Mouse (Mus musculus) lung, adult 2 months (tissue): ENCODE results near the gene Cecr2. TPM values are rescaled to one million over a fixed set of nuclear protein-coding genes. Genes with fewer than 3 reads are reported as not detected.
"Not testable (repeated sequence)": the region's sequence is repeated elsewhere in the genome, so short reads cannot be mapped to it uniquely, and the experiment has no call there.

Source experiments
- DNase-seq: peaks from one replicate; pipeline ENCODE4 v3.0.0; 2022
- H3K4me1 ChIP-seq: fragments of 200-500 bp; 2 replicates; pipeline ENCODE4 v1.6.1; 2011; ENCODE audit warnings: low read length; ENCODE audit not compliant: control insufficient read depth, insufficient read depth
- H3K4me3 ChIP-seq: fragments of 200-500 bp; replicated peaks from 2 replicates; pipeline ENCODE3; 2011; ENCODE audit warnings: low read depth, mild to moderate bottlenecking, control low read depth, low read length; ENCODE audit errors: extremely low read depth
- CTCF ChIP-seq: fragments of 200-500 bp; IDR thresholded peaks from 2 replicates; pipeline ENCODE4 v1.5.1; 2011; ENCODE audit warnings: mild to moderate bottlenecking, low read length, control low read depth; ENCODE audit not compliant: insufficient read depth
- POLR2A ChIP-seq: fragments of 200-500 bp; IDR thresholded peaks from 2 replicates; pipeline ENCODE4 v1.6.1; 2011; ENCODE audit warnings: low read depth, mild to moderate bottlenecking, control low read depth, low read length, borderline replicate concordance; ENCODE audit errors: extremely low read depth
- WGBS: fragments of 180-500 bp; shearing (Covaris S2); methylation state at CpG from one replicate; pipeline ENCODE4 v1.1.7; 2018; 5-methylcytosine and 5-hydroxymethylcytosine counted together
- polyA plus RNA-seq: library from polyadenylated mRNA; depleted of rRNA; stranded (reverse); fragments of >200 nt; gene quantifications from 2 replicates; pipeline ENCODE4 v1.2.3, GENCODE M21; 2012; rRNA removed

The Cecr2 gene
- polyA plus RNA-seq, 1 experiment = 6.4 TPM

DNA sequence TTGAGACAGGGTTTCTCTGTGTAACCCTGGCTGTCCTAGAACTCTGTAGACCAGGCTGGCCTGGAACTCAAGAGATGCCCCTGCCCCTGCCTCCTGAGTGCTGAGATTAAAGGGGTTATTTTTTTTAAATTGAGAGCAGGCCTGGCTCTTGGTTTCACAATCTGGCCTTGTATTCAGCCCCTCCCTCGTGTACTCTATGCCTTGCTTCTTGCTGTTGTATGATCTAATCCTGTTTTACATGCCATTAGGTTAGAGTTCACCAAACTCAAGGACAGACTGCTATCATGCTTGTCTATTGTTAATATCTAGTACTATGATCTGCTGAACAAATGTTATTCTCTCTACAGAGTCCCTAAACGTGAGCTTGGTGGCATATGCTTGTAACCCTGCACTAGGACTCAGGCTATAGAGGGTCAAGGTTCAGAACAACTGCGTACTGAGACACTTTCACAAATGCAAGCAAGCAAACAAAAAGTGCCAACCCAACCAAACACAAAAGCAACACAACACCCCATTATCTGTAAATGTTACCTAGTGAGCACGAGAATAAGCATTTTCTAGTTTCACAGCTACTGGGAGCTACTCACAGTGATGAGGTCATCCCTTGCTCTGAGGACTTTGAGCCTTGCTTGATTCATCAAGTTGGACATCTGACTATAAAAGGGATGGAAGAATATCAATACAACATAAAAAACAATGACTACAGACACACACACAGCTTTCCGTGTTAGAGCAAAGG is 141.0 kb downstream of the Cecr2 start:
- WGBS = 78% methylated on average over 5 of the region's 5 CpGs
- no peak for DNase-seq
- no peaks in the 10 kb centered on the region for H3K4me1 ChIP-seq
- H3K4me3 ChIP-seq = no peak overlapping the region
- TF ChIP-seq CTCF (no peak), POLR2A (no peak)

DNA sequence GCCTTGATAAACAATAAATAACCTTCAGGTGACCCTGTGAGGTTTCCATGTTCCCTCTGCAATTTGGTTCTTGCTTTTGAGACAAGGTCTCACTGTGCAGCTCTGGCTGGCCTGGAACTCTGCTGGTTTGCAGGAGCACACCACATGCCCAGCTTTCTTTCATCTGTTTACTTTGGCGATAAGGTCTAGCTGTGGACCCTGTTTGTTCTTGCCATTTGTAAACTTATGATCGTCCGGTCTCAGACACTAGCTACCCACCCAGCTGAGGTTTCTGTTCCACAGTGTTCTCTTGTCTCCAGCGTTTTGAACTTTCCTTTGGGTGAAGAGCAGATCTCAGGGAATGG is 141.5 kb downstream of the Cecr2 start:
- no peaks in the 10 kb centered on the region for H3K4me1 ChIP-seq
- DNase-seq = no peak
- no peak overlapping the region for H3K4me3 ChIP-seq
- TF ChIP-seq POLR2A (no peak), CTCF (no peak)
- WGBS = 80% methylated on average over 4 of the region's 4 CpGs

DNA sequence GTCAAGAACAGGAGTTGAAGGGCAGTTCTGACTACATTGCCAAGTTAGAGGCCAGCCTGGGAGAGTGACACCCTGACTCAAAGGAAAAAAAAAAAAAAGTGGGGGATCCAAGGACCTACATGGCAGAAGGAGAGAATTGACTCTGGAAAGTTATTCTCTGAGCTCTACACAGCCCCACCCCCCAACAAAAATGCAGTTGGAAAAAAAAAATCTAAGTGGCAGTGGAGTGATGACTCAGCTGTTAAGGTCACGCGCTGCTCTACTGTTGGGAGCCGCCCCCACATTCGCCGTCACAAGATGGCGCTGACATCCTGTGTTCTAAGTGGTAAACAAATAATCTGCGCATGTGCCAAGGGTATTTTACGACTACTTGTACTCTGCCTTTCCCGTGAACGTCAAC is 145.8 kb downstream of the Cecr2 start:
- H3K4me3 ChIP-seq, H3K4me1 ChIP-seq, DNase-seq: not testable (repeated sequence)
- 97% methylated on average over 10 of the region's 10 CpGs for WGBS

DNA sequence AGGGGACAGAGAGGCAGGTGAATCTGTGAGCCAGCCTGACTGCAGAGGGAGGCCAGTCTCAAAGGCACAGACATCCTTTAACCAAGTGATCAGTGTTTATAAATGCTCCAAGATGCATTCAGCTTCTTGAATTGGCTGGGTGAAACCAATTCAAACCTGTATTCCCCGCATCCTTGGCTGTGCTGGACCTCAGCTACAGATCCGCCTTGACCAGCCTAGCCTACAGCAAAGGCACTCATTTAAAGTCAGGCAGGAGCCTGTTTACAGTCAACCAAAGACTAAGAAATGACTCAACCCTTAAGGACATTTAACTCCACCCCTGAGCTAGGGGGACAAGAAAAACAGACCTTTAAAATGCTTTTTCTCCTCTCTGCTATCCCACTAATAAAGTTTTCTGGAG is 153.1 kb downstream of the Cecr2 start:
- peaks cover 5% of the 10 kb centered on the region for H3K4me1 ChIP-seq
- no peak for TF ChIP-seq CTCF
- TF ChIP-seq POLR2A = no peak
- no peak for DNase-seq
- H3K4me3 ChIP-seq = no peak overlapping the region
- 80% methylated on average over 2 of the region's 2 CpGs for WGBS

DNA sequence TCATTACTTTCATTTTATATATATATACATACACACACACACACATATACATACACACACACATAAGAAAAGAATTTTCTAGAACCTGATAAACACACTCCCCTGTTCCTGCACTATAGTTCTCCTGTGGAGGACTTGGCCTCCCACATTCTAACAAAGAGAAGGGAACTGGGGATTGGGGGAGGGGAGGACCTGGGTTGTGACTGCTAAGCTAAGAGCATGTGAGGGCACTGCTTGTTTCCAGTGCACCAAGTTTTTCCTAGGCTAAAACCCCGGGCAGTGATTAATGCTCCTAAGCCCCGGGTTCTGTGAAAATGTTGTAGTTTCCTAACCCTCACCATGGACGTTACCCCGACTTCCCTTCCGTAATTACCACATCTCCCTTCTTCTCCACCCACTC is 154.0 kb downstream of the Cecr2 start:
- H3K4me3 ChIP-seq = no peak overlapping the region
- peaks cover 5% of the 10 kb centered on the region for H3K4me1 ChIP-seq
- TF ChIP-seq CTCF (no peak), POLR2A (no peak)
- DNase-seq = no peak
- WGBS = 80% methylated on average over 5 of the region's 5 CpGs

Other genes with a start within 250 kb of the Cecr2 start
- gene Il17ra, start 203.1 kb upstream of the Cecr2 start, polyA plus RNA-seq = 26.4 and 36.4 TPM in 2 replicates
- 2.3 and 2.8 TPM in 2 replicates for gene Tmem121b, start 172.6 kb upstream of the Cecr2 start, polyA plus RNA-seq
- gene Hdhd5, start 135.1 kb upstream of the Cecr2 start, polyA plus RNA-seq = 17.0 and 17.7 TPM in 2 replicates
- gene Slc25a18, start 107.2 kb downstream of the Cecr2 start, polyA plus RNA-seq = 0.74 and 1.6 TPM in 2 replicates
- 115 and 161 TPM in 2 replicates for gene Atp6v1e1, start 156.4 kb downstream of the Cecr2 start, polyA plus RNA-seq
- gene Bcl2l13, start 169.8 kb downstream of the Cecr2 start, polyA plus RNA-seq = 17.3 and 21.1 TPM in 2 replicates